Mouse (Mus musculus) heart, postnatal 0 days (tissue): ENCODE data around the gene Kif4.

Experiments
- CTCF ChIP-seq: IDR thresholded peaks from 2 replicates; pipeline ENCODE4 v1.5.1; 2016; ENCODE audit warnings: antibody characterized with exemption, control low read depth, low read depth
- EP300 ChIP-seq: IDR thresholded peaks from 2 replicates; pipeline ENCODE4 v1.6.1; 2016; ENCODE audit warnings: antibody characterized with exemption, low read depth

GRCm38 (mm10) chrX:100688033-100688370 lies 62.5 kb downstream of the Kif4 start:
- no peak for TF ChIP-seq EP300
- TF ChIP-seq CTCF, result no peak
